Mouse (Mus musculus) heart, embryonic 12.5 days (tissue): ENCODE data around the gene Prkg1. TPM values are rescaled to one million over a fixed set of nuclear protein-coding genes. Genes with fewer than 3 reads are reported as not detected.

Source experiments
- ATAC-seq: fragments of 200-750 bp; cut with Nextera tagmentation; 2 replicates; pipeline ENCODE4 v1.8.0; 2017; ENCODE audit warnings: moderate TSS enrichment, moderate library complexity; ENCODE audit not compliant: insufficient number of reproducible peaks, low FRiP score
- H3K27ac ChIP-seq: fragments of 300-500 bp; sonication (generic); 2 replicates; pipeline ENCODE4 v1.5.1; 2016; ENCODE audit warnings: mild to moderate bottlenecking, moderate library complexity; ENCODE audit not compliant: poor library complexity, severe bottlenecking
- H3K27me3 ChIP-seq: fragments of 300-500 bp; sonication (generic); replicated peaks from 2 replicates; pipeline ENCODE4 v1.6.1; 2016; ENCODE audit warnings: mild to moderate bottlenecking, moderate library complexity
- H3K36me3 ChIP-seq: fragments of 300-500 bp; sonication (generic); 2 replicates; pipeline ENCODE4 v1.6.1; 2016; ENCODE audit warnings: mild to moderate bottlenecking, moderate library complexity
- H3K4me1 ChIP-seq: fragments of 300-500 bp; sonication (generic); replicated peaks from 2 replicates; pipeline ENCODE4 v1.6.1; 2016; ENCODE audit warnings: mild to moderate bottlenecking
- H3K4me2 ChIP-seq: fragments of 300-500 bp; sonication (generic); 2 replicates; pipeline ENCODE4 v1.6.1; 2016; ENCODE audit warnings: mild to moderate bottlenecking, moderate library complexity
- H3K4me3 ChIP-seq: fragments of 300-500 bp; sonication (generic); 2 replicates; pipeline ENCODE4 v1.5.1; 2016; ENCODE audit warnings: mild to moderate bottlenecking
- H3K9ac ChIP-seq: fragments of 300-500 bp; sonication (generic); 2 replicates; pipeline ENCODE4 v1.6.1; 2016; ENCODE audit warnings: mild to moderate bottlenecking, moderate library complexity
- H3K9me3 ChIP-seq: fragments of 300-500 bp; sonication (generic); replicated peaks from 2 replicates; pipeline ENCODE4 v1.6.1; 2016; ENCODE audit warnings: mild to moderate bottlenecking, moderate library complexity
- WGBS: fragments of 180-500 bp; shearing (Covaris S2); methylation state at CpG from one replicate; pipeline ENCODE4 v1.1.7; 2016; 5-methylcytosine and 5-hydroxymethylcytosine counted together
- polyA plus RNA-seq: library from polyadenylated mRNA; unstranded; fragments of >200 nt; fragmentation: Nextera tagmentation; extraction: Ambion mirVana; gene quantifications from 2 replicates; pipeline ENCODE4 v1.2.1, GENCODE M21; 2016

Prkg1 gene
- polyA plus RNA-seq, 1 experiment from 2014 or later: 10.7 TPM

GRCm38 (mm10) chr19:31040948-31041847, 723.6 kb downstream of the Prkg1 start:
- Histone ChIP-seq H3K9ac (no peak overlapping the region), H3K27ac (no peak overlapping the region), H3K36me3 (no peaks in the 10 kb centered on the region), H3K9me3 (no peaks in the 10 kb centered on the region), H3K27me3 (no peaks in the 10 kb centered on the region), H3K4me1 (peaks cover 8% of the 10 kb centered on the region; the same call in 1 of the 2 replicates), H3K4me3 (no peak overlapping the region), H3K4me2 (no peak overlapping the region)
- WGBS: 86% methylated on average over 2 of the region's 2 CpGs
- no peak for ATAC-seq

DNA sequence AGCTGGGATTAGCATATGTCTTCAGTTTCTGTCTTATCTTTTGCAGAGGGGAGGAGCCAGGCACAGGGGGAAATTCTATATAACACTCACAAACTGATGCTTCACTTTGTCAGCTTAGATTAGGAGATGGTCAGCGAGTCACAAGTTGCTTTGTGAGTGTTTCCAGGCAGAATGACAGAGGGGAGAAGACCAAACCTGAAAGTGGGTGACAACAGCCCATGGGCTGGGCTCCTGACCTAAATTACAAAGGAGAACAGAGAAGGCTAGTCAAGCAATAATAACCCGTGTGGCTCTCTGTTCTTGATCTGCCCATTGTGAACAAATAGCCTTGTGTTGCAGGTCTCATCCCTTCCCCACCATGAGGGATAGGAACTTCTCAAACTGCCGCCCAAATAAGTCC, 725.9 kb downstream of the Prkg1 start:
- H3K27ac ChIP-seq: no peak overlapping the region
- no peak overlapping the region for H3K4me3 ChIP-seq
- no peak for ATAC-seq
- no peaks in the 10 kb centered on the region for H3K9me3 ChIP-seq
- no peaks in the 10 kb centered on the region for H3K27me3 ChIP-seq
- H3K4me2 ChIP-seq: no peak overlapping the region
- peaks cover 8% of the 10 kb centered on the region; the same call in 1 of the 2 replicates for H3K4me1 ChIP-seq
- 52% methylated on average over 3 of the region's 3 CpGs for WGBS
- H3K9ac ChIP-seq: no peak overlapping the region
- H3K36me3 ChIP-seq: no peaks in the 10 kb centered on the region

DNA sequence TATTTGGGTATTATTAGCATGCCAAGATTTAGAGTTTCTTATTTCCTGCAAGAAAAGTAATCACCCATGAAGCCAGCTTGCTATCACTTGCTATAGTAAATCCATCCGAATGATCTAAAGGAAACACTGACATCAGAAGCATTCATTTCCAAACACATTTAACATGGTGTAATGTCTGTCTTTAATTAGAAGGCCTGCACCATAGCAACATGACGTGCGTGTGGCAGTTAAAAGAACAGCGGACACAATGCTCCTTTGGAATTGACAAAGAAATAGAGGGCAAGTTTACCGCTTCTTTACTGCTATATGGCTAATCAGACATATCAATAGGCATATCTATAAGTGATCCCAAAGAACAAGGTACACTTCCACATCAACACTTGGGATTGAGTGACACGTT, 733.2 kb downstream of the Prkg1 start:
- whole genome bisulfite sequencing: 79% methylated on average over 6 of the region's 6 CpGs
- no peak overlapping the region for H3K27ac ChIP-seq
- ATAC-seq: no peak

DNA sequence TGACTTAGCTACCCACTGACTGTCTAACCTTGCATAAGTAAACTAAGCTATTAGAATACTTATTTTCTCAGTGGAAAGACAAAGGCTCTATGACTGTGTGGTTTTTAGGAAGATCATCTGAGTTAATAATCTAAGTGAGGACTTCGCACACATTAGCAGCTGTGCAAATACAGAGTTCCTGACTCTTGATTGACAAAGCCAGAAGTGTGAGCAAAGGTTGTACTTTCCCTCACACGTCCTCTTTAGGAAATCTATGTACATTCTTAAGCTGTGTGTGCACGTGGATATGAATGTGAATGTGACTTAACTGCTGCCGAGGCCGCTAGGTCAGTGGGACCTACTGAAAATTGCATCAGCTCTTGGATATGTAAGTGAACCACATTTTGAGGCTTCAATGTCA, 738.0 kb downstream of the Prkg1 start:
- H3K27me3 ChIP-seq: no peaks in the 10 kb centered on the region
- H3K36me3 ChIP-seq: no peaks in the 10 kb centered on the region
- H3K4me1 ChIP-seq: no peaks in the 10 kb centered on the region
- H3K4me3 ChIP-seq: no peak overlapping the region
- no peak overlapping the region for H3K9ac ChIP-seq
- 77% methylated on average over 5 of the region's 5 CpGs for WGBS
- no peak for ATAC-seq
- no peak overlapping the region for H3K27ac ChIP-seq
- H3K4me2 ChIP-seq: no peak overlapping the region
- H3K9me3 ChIP-seq: no peaks in the 10 kb centered on the region

More for the DNA sequence above, 733.2 kb downstream of the Prkg1 start:
- Histone ChIP-seq H3K4me3 (no peak overlapping the region), H3K27me3 (no peaks in the 10 kb centered on the region), H3K4me2 (no peak overlapping the region), H3K36me3 (no peaks in the 10 kb centered on the region), H3K4me1 (no peaks in the 10 kb centered on the region), H3K9me3 (no peaks in the 10 kb centered on the region), H3K9ac (no peak overlapping the region)

DNA sequence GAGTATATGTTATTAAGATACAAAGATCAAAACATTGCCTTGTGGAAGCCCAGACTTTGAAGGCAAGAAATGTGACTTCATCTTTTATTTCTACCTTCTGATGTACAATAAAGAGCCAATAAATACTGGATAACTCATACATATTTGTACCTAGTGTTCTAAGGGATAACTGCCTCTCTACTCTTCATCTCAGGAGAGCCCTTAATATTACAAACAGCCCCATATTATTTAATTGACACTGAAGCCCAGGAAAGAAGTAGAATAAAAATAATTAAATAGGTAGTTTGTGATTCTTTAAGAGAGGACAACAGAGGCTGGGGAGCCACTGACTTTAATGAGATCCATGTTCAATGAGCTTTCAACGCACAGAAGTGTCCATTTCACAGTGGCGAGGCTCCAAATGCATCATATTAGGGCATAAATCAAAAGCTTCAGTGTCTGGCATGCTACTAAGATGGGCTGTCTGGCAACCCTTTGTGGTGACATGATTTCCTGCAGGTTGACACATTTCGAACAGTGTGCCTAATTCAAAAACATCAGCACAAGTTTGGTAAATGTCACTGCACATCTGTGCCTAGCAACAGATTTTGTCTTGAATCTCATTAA, 753.2 kb downstream of the Prkg1 start:
- Histone ChIP-seq H3K27ac (no peak overlapping the region), H3K9ac (no peak overlapping the region), H3K4me2 (no peak overlapping the region), H3K9me3 (no peaks in the 10 kb centered on the region), H3K27me3 (no peaks in the 10 kb centered on the region), H3K4me3 (no peak overlapping the region), H3K36me3 (no peaks in the 10 kb centered on the region), H3K4me1 (0 out of 2 replicates have a peak, but pooled peaks cover 5% of the 10 kb centered on the region)
- 78% methylated on average over 3 of the region's 3 CpGs for WGBS
- ATAC-seq: no peak

DNA sequence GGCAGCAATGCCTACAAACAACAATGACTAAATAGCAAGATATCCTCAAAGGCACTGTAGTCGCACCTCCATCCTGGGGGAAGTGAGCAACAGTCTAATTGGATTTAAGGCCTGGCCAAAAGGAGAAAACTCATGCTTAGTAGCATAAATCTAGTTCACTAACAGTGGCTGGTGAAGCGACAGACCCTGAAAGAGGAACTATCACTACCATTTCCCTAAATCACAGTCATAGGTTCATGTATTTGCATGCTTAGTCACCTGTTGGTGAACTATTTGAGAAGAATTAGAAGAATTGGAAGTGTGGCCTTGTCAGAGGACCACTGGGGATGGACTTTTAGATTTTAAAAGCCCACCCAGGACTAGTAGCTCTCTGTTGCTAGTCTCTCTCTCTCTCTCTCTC, 766.3 kb downstream of the Prkg1 start:
- no peak overlapping the region for H3K9ac ChIP-seq
- ATAC-seq: no peak
- H3K27me3 ChIP-seq: no peaks in the 10 kb centered on the region
- no peak overlapping the region for H3K4me3 ChIP-seq
- H3K4me2 ChIP-seq: no peak overlapping the region
- H3K9me3 ChIP-seq: no peaks in the 10 kb centered on the region
- H3K36me3 ChIP-seq: no peaks in the 10 kb centered on the region
- no peaks in the 10 kb centered on the region for H3K4me1 ChIP-seq
- H3K27ac ChIP-seq: no peak overlapping the region
- 74% methylated on average over 2 of the region's 2 CpGs for WGBS

- Histone ChIP-seq H3K4me1 (no peaks in the 10 kb centered on the region), H3K4me2 (no peak overlapping the region), H3K4me3 (no peak overlapping the region), H3K27me3 (no peaks in the 10 kb centered on the region), H3K9me3 (no peaks in the 10 kb centered on the region), H3K36me3 (no peaks in the 10 kb centered on the region), H3K27ac (no peak overlapping the region), H3K9ac (no peak overlapping the region)
- WGBS: 75% methylated on average over 4 of the region's 4 CpGs
- ATAC-seq: no peak
These were observed 774.4 kb downstream of the Prkg1 start for GRCm38 (mm10) chr19:30990390-30990789.

GRCm38 (mm10) chr19:30982436-30982835, 782.4 kb downstream of the Prkg1 start:
- no peaks in the 10 kb centered on the region for H3K36me3 ChIP-seq
- WGBS: 90% methylated on average over 4 of the region's 4 CpGs
- H3K4me1 ChIP-seq: no peaks in the 10 kb centered on the region
- no peaks in the 10 kb centered on the region for H3K9me3 ChIP-seq
- no peak overlapping the region for H3K9ac ChIP-seq
- no peak overlapping the region for H3K27ac ChIP-seq
- no peaks in the 10 kb centered on the region for H3K27me3 ChIP-seq
- no peak overlapping the region for H3K4me2 ChIP-seq
- no peak overlapping the region for H3K4me3 ChIP-seq
- no peak for ATAC-seq

DNA sequence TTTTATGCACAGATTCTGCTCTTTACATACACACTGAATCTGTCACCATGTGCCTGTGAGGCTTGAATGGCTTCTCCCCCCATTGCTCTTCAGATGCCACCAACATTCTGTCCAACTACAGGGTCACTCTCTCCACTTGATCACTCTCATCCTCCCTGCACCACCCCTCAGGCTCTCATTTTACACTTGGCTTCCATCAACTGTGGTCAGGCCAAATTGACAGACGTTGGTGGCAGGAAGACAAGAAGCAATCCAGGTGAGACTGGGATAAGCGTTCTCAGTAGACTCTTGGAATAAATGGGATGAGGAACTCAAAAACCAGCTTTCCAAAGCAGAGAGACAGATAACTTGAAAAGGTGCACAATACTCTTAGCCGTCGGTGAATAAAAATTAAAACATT, 786.7 kb downstream of the Prkg1 start:
- no peaks in the 10 kb centered on the region for H3K9me3 ChIP-seq
- no peaks in the 10 kb centered on the region for H3K27me3 ChIP-seq
- no peak overlapping the region for H3K4me3 ChIP-seq
- WGBS: 80% methylated on average over 4 of the region's 4 CpGs
- no peak for ATAC-seq
- H3K36me3 ChIP-seq: no peaks in the 10 kb centered on the region
- no peak overlapping the region for H3K9ac ChIP-seq
- no peak overlapping the region for H3K27ac ChIP-seq
- H3K4me1 ChIP-seq: no peaks in the 10 kb centered on the region
- no peak overlapping the region for H3K4me2 ChIP-seq

DNA sequence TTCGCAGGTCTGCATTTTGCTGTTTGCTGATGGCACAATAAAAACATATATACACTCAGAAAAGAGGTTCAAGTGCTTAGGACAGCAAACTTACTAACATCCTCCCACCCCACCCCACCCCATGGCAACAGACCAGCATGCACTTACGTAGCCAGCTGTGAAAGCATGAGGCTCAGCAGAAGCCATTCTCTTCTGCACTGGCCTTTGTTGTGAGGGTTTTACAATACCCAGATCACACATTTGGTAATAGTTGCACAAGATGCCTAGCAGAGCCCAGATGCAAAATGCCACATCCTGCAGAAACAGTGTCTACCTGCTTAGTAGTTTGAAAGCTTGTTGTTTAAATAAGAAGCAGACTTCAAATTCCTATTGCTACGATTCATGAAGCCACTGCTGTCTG, 814.2 kb downstream of the Prkg1 start:
- no peak overlapping the region for H3K27ac ChIP-seq
- H3K4me2 ChIP-seq: no peak overlapping the region
- 71% methylated on average over 3 of the region's 3 CpGs for WGBS
- H3K36me3 ChIP-seq: no peaks in the 10 kb centered on the region
- no peaks in the 10 kb centered on the region for H3K4me1 ChIP-seq
- no peaks in the 10 kb centered on the region for H3K27me3 ChIP-seq
- H3K4me3 ChIP-seq: no peak overlapping the region
- no peak overlapping the region for H3K9ac ChIP-seq
- H3K9me3 ChIP-seq: no peaks in the 10 kb centered on the region
- ATAC-seq: no peak

DNA sequence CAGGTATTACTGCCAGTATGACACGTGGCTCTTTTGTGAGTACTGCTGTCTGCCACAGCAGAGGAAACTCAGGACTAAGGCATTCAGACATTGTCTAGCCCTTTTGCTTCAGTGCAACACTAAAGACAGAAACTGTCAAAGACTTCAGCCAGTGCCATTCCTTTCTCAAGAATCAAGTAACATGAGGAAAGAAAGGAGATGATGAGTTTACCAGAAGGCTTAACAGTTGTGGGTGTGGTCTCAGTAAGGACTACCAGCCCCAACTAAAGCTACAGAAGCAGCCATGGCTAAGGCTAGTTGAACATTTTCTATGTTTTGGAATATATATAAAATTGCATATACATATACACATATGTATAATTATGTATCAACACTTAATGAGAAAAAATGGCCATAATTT, 816.6 kb downstream of the Prkg1 start:
- Histone ChIP-seq H3K4me3 (no peak overlapping the region), H3K4me2 (no peak overlapping the region), H3K27ac (no peak overlapping the region), H3K9me3 (no peaks in the 10 kb centered on the region), H3K4me1 (no peaks in the 10 kb centered on the region), H3K9ac (no peak overlapping the region), H3K36me3 (no peaks in the 10 kb centered on the region), H3K27me3 (no peaks in the 10 kb centered on the region)
- no peak for ATAC-seq
- WGBS: 50% methylated on average over 1 of the region's 1 CpGs
